Mouse (Mus musculus): ENCODE data around the gene Krtap19-3.

DNA sequence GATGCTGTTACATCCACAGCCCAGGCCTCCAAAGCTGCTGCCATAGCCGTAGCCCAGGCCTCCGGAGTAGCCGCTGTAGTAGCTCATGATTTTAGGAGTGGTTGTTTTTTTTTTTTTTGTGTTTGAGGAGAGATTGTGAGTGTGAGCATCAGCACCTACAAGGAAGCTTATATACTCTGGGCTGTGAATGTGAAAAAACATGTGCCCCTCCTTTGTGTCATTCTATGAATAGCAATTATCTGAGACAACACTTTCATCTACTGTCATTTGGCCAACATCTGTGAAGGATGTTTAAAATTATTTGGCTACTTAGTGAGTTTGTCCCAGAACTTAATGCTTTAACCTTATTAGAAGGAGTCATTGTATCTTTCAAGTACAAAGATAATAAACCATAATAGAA lies 3.7 kb downstream of the Krtap19-3 start, which contains the start of gene Krtap19-2:
- no peak for TF ChIP-seq CTCF (IDR thresholded peaks at IDR 0.05)
- no peak for TF ChIP-seq POLR2A (IDR thresholded peaks at IDR 0.05; ENCODE audit: insufficient read depth, low read depth, low read length)

All from heart, adult 2 months (tissue).